Mouse (Mus musculus) brain, embryonic 14.5 days (tissue): ENCODE measurements around the gene Zfp992. TPM values are rescaled to one million over a fixed set of nuclear protein-coding genes. Genes with fewer than 3 reads are reported as not detected.
"Not testable (repeated sequence)": the region's sequence is repeated elsewhere in the genome, so short reads cannot be mapped to it uniquely, and the experiment has no call there.

Experiments used
- DNase-seq: peaks from one replicate; pipeline ENCODE4 v3.0.0-alpha.2; 2011; ENCODE audit warnings: low read depth
- CTCF ChIP-seq: fragments of 200-500 bp; IDR thresholded peaks from 2 replicates; pipeline ENCODE4 v1.5.1; 2012; ENCODE audit warnings: inconsistent platforms, mild to moderate bottlenecking, moderate library complexity, borderline replicate concordance; ENCODE audit not compliant: insufficient read depth, insufficient read length; ENCODE audit errors: extremely low read depth
- POLR2A ChIP-seq: fragments of 200-500 bp; IDR thresholded peaks from 2 replicates; pipeline ENCODE4 v1.6.1; 2012; ENCODE audit warnings: mild to moderate bottlenecking, inconsistent platforms, borderline replicate concordance; ENCODE audit not compliant: poor library complexity, insufficient read depth, insufficient read length, severe bottlenecking; ENCODE audit errors: extremely low read depth
- polyA plus RNA-seq: library from polyadenylated mRNA; depleted of rRNA; stranded (reverse); fragments of >200 nt; gene quantifications from 2 replicates; pipeline ENCODE4 v1.2.3, GENCODE M21; 2012; rRNA removed

Zfp992 gene
- polyA plus RNA-seq, 1 experiment, result 1.00 TPM

- DNase-seq, result no peak
- TF ChIP-seq POLR2A (no peak), CTCF (no peak)
These were observed 43.6 kb downstream of the Zfp992 start for GRCm38 (mm10) chr4:146492439-146492838.

- no peak for DNase-seq
- TF ChIP-seq CTCF (no peak), POLR2A (no peak)
These were observed 44.0 kb downstream of the Zfp992 start for GRCm38 (mm10) chr4:146492851-146493250.

GRCm38 (mm10) chr4:146493319-146493907 lies 44.6 kb downstream of the Zfp992 start:
- not testable (repeated sequence) for DNase-seq

DNA sequence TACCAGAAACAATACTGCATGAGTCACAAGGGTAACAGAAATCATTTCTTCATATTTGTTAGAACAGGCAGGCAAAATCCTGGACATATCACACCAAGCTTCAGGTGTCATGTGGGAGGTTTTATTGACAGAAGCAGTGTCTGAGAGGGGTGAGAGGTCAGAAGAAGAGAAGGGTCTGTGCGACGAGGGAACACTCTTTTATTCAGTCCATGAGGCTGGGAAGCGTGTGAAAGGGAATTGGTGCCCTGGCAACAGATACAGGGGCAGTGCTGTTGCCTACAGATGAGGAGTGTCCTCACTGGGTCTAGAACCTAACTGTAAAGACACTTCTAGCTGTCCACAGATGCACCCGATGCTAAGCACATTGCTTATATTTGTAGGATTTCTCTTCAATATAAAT lies 46.2 kb downstream of the Zfp992 start:
- TF ChIP-seq CTCF (no peak), POLR2A (no peak)
- DNase-seq, result no peak

DNA sequence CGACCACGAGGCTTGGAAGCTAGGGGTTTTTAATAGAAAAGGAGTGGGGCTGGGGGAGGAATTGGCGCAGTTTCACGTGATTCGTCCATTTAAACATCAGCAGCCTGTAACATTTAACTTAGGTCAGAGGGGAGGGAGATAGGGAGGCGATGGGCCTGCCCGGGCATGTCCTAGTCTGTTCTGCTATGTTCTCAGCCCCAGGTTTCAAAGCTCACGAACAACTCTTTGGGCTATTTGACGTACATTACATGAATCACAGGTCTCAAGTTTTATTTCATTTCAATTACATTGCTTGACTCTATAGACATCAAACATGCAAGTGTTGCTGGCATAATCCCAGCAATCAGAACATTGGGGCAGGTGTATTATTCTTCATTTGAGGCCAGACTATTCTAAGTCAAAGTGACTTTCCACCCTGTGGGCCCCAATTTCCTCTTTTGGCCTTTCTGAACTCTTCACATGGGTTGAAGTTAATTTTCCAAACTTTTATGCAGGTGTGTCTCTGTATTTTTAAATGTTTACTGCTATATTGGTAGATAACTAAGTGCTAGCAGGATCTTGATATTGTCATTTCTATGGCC lies 49.0 kb downstream of the Zfp992 start:
- DNase-seq, result not testable (repeated sequence)

DNA sequence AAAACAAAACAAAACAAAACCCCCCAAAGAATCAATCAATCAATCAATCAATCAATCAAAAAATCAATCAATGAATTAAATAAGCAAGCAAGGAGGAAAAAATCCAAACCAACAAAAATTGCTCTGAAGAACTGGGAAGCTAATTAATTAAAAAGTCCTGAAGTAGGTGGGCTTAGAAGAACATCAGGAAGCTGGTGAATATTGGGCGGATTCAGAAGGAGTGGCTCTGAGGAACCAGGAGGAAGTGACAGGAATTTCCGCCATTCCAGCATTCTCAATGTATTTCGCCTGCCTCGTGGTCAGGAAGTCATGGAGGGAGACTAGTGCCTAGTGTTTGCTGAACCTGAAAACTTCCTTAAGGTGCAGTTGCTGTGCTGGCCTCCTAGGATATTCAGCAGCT lies 52.9 kb downstream of the Zfp992 start, which contains the start of gene Zfp981:
TSS of gene Zfp981 (plus strand) at position 301 of the 400 bp plus-strand sequence.
- not testable (repeated sequence) for DNase-seq

DNA sequence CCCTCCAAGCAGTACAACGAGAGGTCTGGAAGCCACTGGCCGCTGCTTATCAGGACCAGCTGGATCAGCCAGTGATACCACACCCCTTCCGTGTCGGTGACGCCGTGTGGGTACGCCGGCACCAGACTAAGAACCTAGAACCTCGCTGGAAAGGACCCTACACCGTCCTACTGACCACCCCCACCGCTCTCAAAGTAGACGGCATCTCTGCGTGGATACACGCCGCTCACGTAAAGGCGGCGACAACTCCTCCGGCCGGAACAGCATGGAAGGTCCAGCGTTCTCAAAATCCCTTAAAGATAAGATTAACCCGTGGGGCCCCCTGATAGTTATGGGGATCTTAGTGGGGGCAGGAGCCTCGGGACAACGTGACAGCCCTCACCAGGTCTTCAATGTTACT lies 60.2 kb downstream of the Zfp992 start:
- DNase-seq, result not testable (repeated sequence)

GRCm38 (mm10) chr4:146511871-146512270 lies 63.0 kb downstream of the Zfp992 start:
- DNase-seq, result not testable (repeated sequence)

- no peak for TF ChIP-seq POLR2A
- no peak for TF ChIP-seq CTCF
- DNase-seq, result no peak
These were observed 67.7 kb downstream of the Zfp992 start for GRCm38 (mm10) chr4:146516474-146516873.

- DNase-seq, result not testable (repeated sequence)
These were observed 68.3 kb downstream of the Zfp992 start for GRCm38 (mm10) chr4:146517150-146517549.

Other genes starting within 250 kb of the Zfp992 start
- gene Zfp981, start 53.0 kb downstream of the Zfp992 start, polyA plus RNA-seq, result 0.14 and 0.21 TPM in 2 replicates
- gene Zfp993, start 161.9 kb downstream of the Zfp992 start, polyA plus RNA-seq, result 1.8 and 2.4 TPM in 2 replicates